Mouse (Mus musculus) kidney, adult 2 months (tissue): Measurements from ENCODE around the gene Etv1.

Experiments used
- CTCF ChIP-seq: fragments of 200-500 bp; conservative IDR thresholded peaks from 2 replicates; pipeline ENCODE4 v1.5.1; 2011; ENCODE audit warnings: low read depth, mild to moderate bottlenecking, control low read depth, low read length, moderate library complexity, mixed read lengths; ENCODE audit not compliant: insufficient read depth, insufficient read length
- POLR2A ChIP-seq: fragments of 200-500 bp; IDR thresholded peaks from one replicate; pipeline ENCODE4 v1.6.1; 2011; ENCODE audit warnings: low read depth, low read length, control low read depth

- TF ChIP-seq POLR2A (no peak), CTCF (no peak)
Observed at GRCm38 (mm10) chr12:38814010-38814786, 35.0 kb downstream of the Etv1 start.
